Mouse (Mus musculus) spleen, adult 2 months (tissue): Measurements from ENCODE around the gene Slc20a1. TPM values are rescaled to one million over a fixed set of nuclear protein-coding genes. Genes with fewer than 3 reads are reported as not detected.

Source experiments
- DNase-seq, 2 experiments: peaks; one replicate each; pipeline versions ENCODE4 v3.0.0 to v3.0.0-alpha.2; 2012 to 2021; ENCODE audit warnings: low spot score in 2 of 2, low read depth in 1 of 2
- H3K27ac ChIP-seq: fragments of 200-500 bp; 2 replicates; pipeline ENCODE4 v1.5.1; 2012; ENCODE audit warnings: low read length, inconsistent platforms; ENCODE audit not compliant: insufficient read depth
- H3K27me3 ChIP-seq: fragments of 200-500 bp; 2 replicates; pipeline ENCODE4 v1.6.1; 2012; ENCODE audit warnings: mild to moderate bottlenecking, moderate library complexity, low read length, inconsistent platforms; ENCODE audit not compliant: control insufficient read depth, insufficient read depth
- H3K36me3 ChIP-seq: fragments of 200-500 bp; 2 replicates; pipeline ENCODE4 v1.6.1; 2012; ENCODE audit warnings: mild to moderate bottlenecking, low read length, inconsistent platforms; ENCODE audit not compliant: control insufficient read depth, insufficient read depth
- H3K4me1 ChIP-seq: fragments of 200-500 bp; 2 replicates; pipeline ENCODE4 v1.6.1; 2011; ENCODE audit warnings: inconsistent platforms; ENCODE audit not compliant: control insufficient read depth, insufficient read depth, insufficient read length
- H3K4me3 ChIP-seq: fragments of 200-500 bp; 2 replicates; pipeline ENCODE4 v1.5.1; 2011; ENCODE audit warnings: mild to moderate bottlenecking, inconsistent platforms; ENCODE audit not compliant: insufficient read depth, insufficient read length; ENCODE audit errors: extremely low read depth
- CTCF ChIP-seq: fragments of 200-500 bp; IDR thresholded peaks from 2 replicates; pipeline ENCODE4 v1.5.1; 2011; ENCODE audit warnings: mild to moderate bottlenecking, inconsistent platforms; ENCODE audit not compliant: insufficient read depth, insufficient read length, insufficient replicate concordance; ENCODE audit errors: extremely low read depth
- POLR2A ChIP-seq: fragments of 200-500 bp; IDR thresholded peaks from 2 replicates; pipeline ENCODE4 v1.6.1; 2011; ENCODE audit warnings: low read depth, low read length, inconsistent platforms
- WGBS: fragments of 180-500 bp; shearing (Covaris S2); methylation state at CpG from one replicate; pipeline ENCODE4 v1.1.7; 2018; 5-methylcytosine and 5-hydroxymethylcytosine counted together
- polyA plus RNA-seq: library from polyadenylated mRNA; depleted of rRNA; stranded (reverse); fragments of >200 nt; gene quantifications from 2 replicates; pipeline ENCODE4 v1.2.3, GENCODE M21; 2012; rRNA removed

The Slc20a1 gene
- polyA plus RNA-seq, 1 experiment, result 29.9 TPM

- peak; percentile 58 to 66 for DNase-seq
- TF ChIP-seq CTCF (peak; percentile 72; the same call in 1 of the 2 replicates), POLR2A (no peak)
- Histone ChIP-seq H3K36me3 (no peaks in the 10 kb centered on the region), H3K4me1 (peaks cover 14% of the 10 kb centered on the region; the same call in 1 of the 2 replicates), H3K4me3 (no peak overlapping the region), H3K27ac (no peak overlapping the region), H3K27me3 (no peaks in the 10 kb centered on the region)
- 39% methylated on average over 7 of the region's 7 CpGs for WGBS
These were observed 60.1 kb downstream of the Slc20a1 start for GRCm38 (mm10) chr2:129258475-129259211.

GRCm38 (mm10) chr2:129260646-129261045, 62.1 kb downstream of the Slc20a1 start:
- no peak overlapping the region for H3K4me3 ChIP-seq
- WGBS, result 85% methylated on average over 3 of the region's 3 CpGs
- H3K27ac ChIP-seq, result no peak overlapping the region
- DNase-seq, result no peak
- H3K27me3 ChIP-seq, result no peaks in the 10 kb centered on the region
- H3K4me1 ChIP-seq, result peaks cover 10% of the 10 kb centered on the region; the same call in 1 of the 2 replicates
- no peak for TF ChIP-seq POLR2A
- no peaks in the 10 kb centered on the region for H3K36me3 ChIP-seq

Other genes starting within 250 kb of the Slc20a1 start
- 1.4 TPM in 2 replicates for gene Zc3h6, start 231.4 kb upstream of the Slc20a1 start, polyA plus RNA-seq
- 2.7 and 3.1 TPM in 2 replicates for gene Gm10762, start 231.0 kb upstream of the Slc20a1 start, polyA plus RNA-seq
- gene Vinac1, start 150.6 kb upstream of the Slc20a1 start, polyA plus RNA-seq, result 0.01 TPM in 1 of 2 replicates, not detected in the other
- gene Ttl, start 132.8 kb upstream of the Slc20a1 start, polyA plus RNA-seq, result 2.1 and 2.2 TPM in 2 replicates
- 22.2 and 23.9 TPM in 2 replicates for gene Polr1b, start 97.8 kb upstream of the Slc20a1 start, polyA plus RNA-seq
- 17.8 and 20.4 TPM in 2 replicates for gene Chchd5, start 69.1 kb upstream of the Slc20a1 start, polyA plus RNA-seq
- 0.77 and 0.84 TPM in 2 replicates for gene Ckap2l, start 98.4 kb downstream of the Slc20a1 start, polyA plus RNA-seq
- gene Il1a, start 111.2 kb downstream of the Slc20a1 start, polyA plus RNA-seq, result 0.99 and 1.3 TPM in 2 replicates
- 5.8 and 6.4 TPM in 2 replicates for gene Il1b, start 172.4 kb downstream of the Slc20a1 start, polyA plus RNA-seq